Mouse (Mus musculus) kidney, embryonic 14.5 days (tissue): ENCODE results near the gene Alkbh4. TPM values are rescaled to one million over a fixed set of nuclear protein-coding genes. Genes with fewer than 3 reads are reported as not detected.

Source experiments
- ATAC-seq: fragments of 200-750 bp; cut with Nextera tagmentation; 2 replicates; pipeline ENCODE4 v1.8.0; 2017; ENCODE audit warnings: moderate number of reproducible peaks, mild to moderate bottlenecking, moderate TSS enrichment, moderate library complexity; ENCODE audit not compliant: low FRiP score, low TSS enrichment
- H3K27ac ChIP-seq: fragments of 300-500 bp; sonication (generic); 2 replicates; pipeline ENCODE4 v1.5.1; 2014; ENCODE audit warnings: low read depth, mild to moderate bottlenecking, low read length, moderate library complexity, mixed read lengths
- H3K27me3 ChIP-seq: fragments of 300-500 bp; sonication (generic); 2 replicates; pipeline ENCODE4 v1.6.1; 2014; ENCODE audit warnings: mild to moderate bottlenecking, low read length; ENCODE audit not compliant: control insufficient read depth, insufficient read depth
- H3K36me3 ChIP-seq: fragments of 300-500 bp; sonication (generic); 2 replicates; pipeline ENCODE4 v1.6.1; 2014; ENCODE audit warnings: low read length, mixed read lengths; ENCODE audit not compliant: control insufficient read depth, insufficient read depth
- H3K4me1 ChIP-seq: fragments of 300-500 bp; sonication (generic); 2 replicates; pipeline ENCODE4 v1.6.1; 2014; ENCODE audit warnings: low read length, mixed read lengths; ENCODE audit not compliant: control insufficient read depth, insufficient read depth
- H3K4me2 ChIP-seq: fragments of 300-500 bp; sonication (generic); replicated peaks from 2 replicates; pipeline ENCODE4 v1.6.1; 2014; ENCODE audit warnings: low read depth, mild to moderate bottlenecking, low read length
- H3K4me3 ChIP-seq: fragments of 300-500 bp; sonication (generic); 2 replicates; pipeline ENCODE4 v1.5.1; 2014; ENCODE audit warnings: mild to moderate bottlenecking, low read length
- H3K9ac ChIP-seq: fragments of 300-500 bp; sonication (generic); 2 replicates; pipeline ENCODE4 v1.6.1; 2014; ENCODE audit warnings: low read depth, mild to moderate bottlenecking, low read length, moderate library complexity
- H3K9me3 ChIP-seq: fragments of 300-500 bp; sonication (generic); 2 replicates; pipeline ENCODE4 v1.6.1; 2016; ENCODE audit warnings: low read length; ENCODE audit not compliant: control insufficient read depth
- WGBS: fragments of 180-500 bp; shearing (Covaris S2); extraction: QIAGEN DNeasy Blood & Tissue Kit; methylation state at CpG from one replicate; pipeline ENCODE4 v1.1.7; 2014; 5-methylcytosine and 5-hydroxymethylcytosine counted together
- polyA plus RNA-seq: library from polyadenylated mRNA; unstranded; fragments of >200 nt; fragmentation: Nextera tagmentation; extraction: Ambion mirVana; gene quantifications from 2 replicates; pipeline ENCODE4 v1.2.1, GENCODE M21; 2014

The Alkbh4 gene
- polyA plus RNA-seq, 1 experiment from 2014 or later, result 16.0 TPM

DNA sequence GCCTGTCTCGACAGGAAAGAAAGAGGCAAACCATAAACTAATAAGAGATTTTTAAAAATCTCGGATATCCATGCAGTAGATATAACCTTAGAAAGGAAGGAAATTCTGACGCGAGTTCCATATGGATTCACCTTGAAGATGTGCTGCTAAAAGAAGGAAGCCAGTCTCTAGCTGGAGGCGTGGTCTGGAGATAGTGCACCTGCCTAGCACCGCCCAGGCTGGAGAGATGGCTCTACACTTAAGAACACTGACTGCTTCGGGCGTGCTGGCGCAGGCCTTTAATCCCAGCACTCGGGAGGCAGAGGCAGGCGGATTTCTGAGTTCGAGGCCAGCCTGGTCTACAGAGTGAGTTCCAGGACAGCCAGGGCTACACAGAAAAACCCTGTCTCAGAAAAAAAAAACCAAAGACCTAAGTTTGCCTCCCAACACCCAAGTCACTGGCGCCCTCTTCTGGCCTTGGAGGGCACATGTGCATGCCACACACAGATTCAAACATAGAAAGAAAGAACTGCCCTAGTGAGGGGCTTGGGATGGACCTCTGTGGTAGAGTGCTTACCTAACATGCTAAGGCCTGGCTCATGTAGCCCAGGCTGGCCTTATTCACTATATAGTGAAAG, 1.8 kb downstream of the Alkbh4 start:
- H3K36me3 ChIP-seq, result peaks cover 47% of the 10 kb centered on the region
- no peak for ATAC-seq
- H3K9me3 ChIP-seq, result no peaks in the 10 kb centered on the region
- no peak overlapping the region for H3K9ac ChIP-seq
- peaks cover 3% of the 10 kb centered on the region; the same call in 1 of the 2 replicates for H3K4me1 ChIP-seq
- no peak overlapping the region for H3K4me3 ChIP-seq
- H3K27ac ChIP-seq, result no peak overlapping the region
- H3K27me3 ChIP-seq, result no peaks in the 10 kb centered on the region
- WGBS, result 83% methylated on average over 13 of the region's 13 CpGs
- H3K4me2 ChIP-seq, result no peak overlapping the region

DNA sequence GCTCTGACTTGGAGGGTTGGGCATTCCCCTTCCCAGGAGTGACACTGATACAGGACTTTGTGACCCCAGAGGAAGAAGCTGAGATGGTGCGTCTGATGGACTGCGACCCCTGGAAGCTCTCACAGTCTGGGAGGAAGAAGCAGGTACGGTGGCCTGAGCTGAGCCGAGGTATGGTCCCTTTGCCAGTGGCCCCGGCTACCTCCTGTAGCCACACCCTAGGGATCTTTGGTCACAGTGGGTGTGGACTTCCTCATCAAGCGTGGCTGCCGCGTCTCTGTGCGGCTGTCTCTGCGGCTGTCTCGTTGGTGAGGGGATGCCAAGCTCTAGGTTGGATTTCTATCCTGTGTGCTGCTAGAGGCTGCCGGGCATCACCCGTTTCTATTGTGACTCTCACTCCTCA, 3.4 kb downstream of the Alkbh4 start:
- no peak for ATAC-seq
- Histone ChIP-seq H3K4me1 (peaks cover 3% of the 10 kb centered on the region; the same call in 1 of the 2 replicates), H3K9ac (no peak overlapping the region), H3K27me3 (no peaks in the 10 kb centered on the region), H3K4me3 (no peak overlapping the region), H3K9me3 (0 out of 2 replicates have a peak, but pooled peaks cover 4% of the 10 kb centered on the region), H3K27ac (no peak overlapping the region), H3K4me2 (no peak overlapping the region), H3K36me3 (peaks cover 36% of the 10 kb centered on the region)
- 95% methylated on average over 13 of the region's 13 CpGs for WGBS

DNA sequence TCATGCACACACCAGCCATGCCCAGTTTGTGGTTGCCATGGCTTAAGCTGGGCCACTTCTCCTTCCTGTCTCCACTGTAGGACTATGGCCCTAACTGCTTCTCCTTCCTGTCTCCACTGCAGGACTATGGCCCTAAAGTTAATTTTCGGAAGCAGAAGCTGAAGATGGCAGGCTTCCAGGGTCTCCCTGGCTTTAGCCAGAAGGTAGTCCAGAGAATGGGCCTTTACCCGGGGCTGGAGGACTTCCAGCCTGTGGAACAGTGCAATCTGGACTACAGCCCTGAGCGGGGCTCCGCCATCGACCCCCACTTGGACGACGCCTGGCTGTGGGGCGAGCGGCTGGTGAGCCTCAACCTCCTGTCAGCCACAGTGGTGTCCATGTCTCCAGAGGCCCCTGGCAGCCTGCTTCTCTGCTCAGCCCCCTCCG, 4.1 kb downstream of the Alkbh4 start:
- Histone ChIP-seq H3K4me1 (no peaks in the 10 kb centered on the region; the same call in 1 of the 2 replicates), H3K36me3 (peaks cover 36% of the 10 kb centered on the region), H3K9me3 (0 out of 2 replicates have a peak, but pooled peaks cover 4% of the 10 kb centered on the region), H3K4me3 (no peak overlapping the region), H3K9ac (no peak overlapping the region), H3K4me2 (no peak overlapping the region), H3K27me3 (no peaks in the 10 kb centered on the region), H3K27ac (no peak overlapping the region)
- WGBS, result 96% methylated on average over 10 of the region's 10 CpGs
- ATAC-seq, result no peak

DNA sequence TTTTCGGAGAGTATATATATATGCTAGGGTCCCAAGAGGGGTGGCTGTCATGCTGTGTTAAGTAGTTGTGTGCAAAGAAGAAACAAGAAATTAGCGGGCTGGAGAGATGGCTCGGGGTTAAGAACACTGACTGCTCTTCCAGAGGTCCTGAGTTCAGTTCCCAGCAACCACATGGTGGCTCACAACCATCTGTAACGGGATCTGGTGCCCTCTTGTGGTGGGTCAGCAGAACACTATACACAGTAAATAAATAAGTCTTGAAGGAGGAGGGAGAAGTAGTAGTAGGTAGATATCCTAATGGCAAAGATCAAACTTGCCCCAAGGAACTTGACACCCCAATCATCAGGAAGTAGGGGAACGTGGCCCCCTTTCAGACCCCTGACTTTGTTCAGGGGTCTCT, 6.8 kb downstream of the Alkbh4 start:
- 90% methylated on average over 5 of the region's 5 CpGs for WGBS
- Histone ChIP-seq H3K27ac (no peak overlapping the region), H3K4me3 (no peak overlapping the region), H3K36me3 (peaks cover 36% of the 10 kb centered on the region), H3K27me3 (no peaks in the 10 kb centered on the region), H3K4me2 (no peak overlapping the region), H3K9ac (no peak overlapping the region), H3K4me1 (no peaks in the 10 kb centered on the region), H3K9me3 (0 out of 2 replicates have a peak, but pooled peaks cover 4% of the 10 kb centered on the region)
- no peak for ATAC-seq

DNA sequence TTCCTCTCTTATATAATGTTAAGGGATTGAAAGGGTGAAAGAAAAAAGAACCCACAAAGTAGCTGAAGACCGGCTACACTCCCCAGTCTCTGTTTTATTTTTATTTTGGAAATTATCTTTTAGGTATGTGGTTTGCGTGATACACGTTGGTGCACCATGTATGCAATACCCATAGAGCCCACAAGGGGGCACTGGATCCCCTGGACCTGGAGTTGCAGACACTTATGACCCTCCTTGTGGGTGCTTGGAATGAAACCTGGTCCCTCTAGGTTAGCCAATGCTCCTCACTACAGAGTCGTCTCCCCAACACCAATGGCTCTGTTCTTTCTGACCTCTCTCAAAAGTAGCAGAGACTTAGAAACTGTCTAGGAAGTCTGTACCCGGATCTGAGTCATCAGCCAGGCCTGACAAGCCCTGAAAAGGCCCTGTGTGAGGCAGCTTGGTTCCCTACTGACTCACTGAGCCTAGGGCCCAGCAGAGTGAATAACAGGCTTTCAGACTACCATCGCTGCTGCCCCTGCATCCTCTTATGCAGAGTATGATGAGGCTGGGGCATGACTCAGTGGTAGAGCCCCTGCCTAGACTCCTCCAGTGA, 7.3 kb downstream of the Alkbh4 start:
- no peak overlapping the region for H3K4me2 ChIP-seq
- no peak for ATAC-seq
- H3K27ac ChIP-seq, result no peak overlapping the region
- H3K36me3 ChIP-seq, result peaks cover 34% of the 10 kb centered on the region
- 0 out of 2 replicates have a peak, but pooled peaks cover 4% of the 10 kb centered on the region for H3K9me3 ChIP-seq
- H3K4me1 ChIP-seq, result no peaks in the 10 kb centered on the region
- H3K9ac ChIP-seq, result no peak overlapping the region
- no peaks in the 10 kb centered on the region for H3K27me3 ChIP-seq
- 89% methylated on average over 6 of the region's 6 CpGs for WGBS
- no peak overlapping the region for H3K4me3 ChIP-seq

DNA sequence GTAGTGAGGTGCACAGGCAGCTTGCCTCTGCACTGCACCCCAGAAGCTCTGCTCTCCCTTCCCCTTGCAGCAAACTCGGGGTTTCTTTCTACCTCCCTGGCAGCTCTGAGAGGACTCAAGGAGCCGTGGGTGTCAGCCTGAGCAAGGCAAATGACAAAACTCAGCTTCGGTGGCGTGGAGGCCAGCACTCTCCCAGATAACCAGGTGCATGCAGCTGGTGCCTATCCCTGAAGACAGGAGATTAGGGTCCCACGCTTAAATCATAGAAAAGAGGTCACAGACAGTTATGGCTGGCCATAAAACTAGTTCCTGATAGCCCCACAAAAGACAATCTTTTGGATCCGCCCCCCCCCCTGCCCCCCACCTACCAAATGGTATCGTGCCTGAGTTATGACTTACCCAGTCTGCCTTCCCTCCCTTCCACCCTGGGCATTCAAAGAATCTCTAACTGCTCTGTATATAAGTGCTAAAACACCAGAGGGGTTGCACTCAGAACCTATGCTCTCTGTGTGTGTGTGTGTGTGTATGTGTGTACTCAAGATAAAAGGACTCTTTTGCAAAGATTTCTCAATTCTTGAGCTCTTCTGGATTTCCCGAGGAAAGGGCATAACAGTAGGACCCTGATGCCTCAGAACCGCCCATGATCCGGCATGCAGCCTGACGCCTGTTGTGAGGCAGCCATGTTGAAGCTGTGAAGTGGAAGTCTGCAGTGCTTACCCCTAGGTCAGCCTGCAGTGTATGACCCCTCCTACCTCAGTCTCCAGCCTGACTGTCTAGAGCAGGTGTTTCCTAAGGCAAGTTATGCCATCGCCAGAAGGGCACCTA, 8.9 kb downstream of the Alkbh4 start:
- ATAC-seq, result no peak
- Histone ChIP-seq H3K9me3 (0 out of 2 replicates have a peak, but pooled peaks cover 4% of the 10 kb centered on the region), H3K4me1 (no peaks in the 10 kb centered on the region), H3K27me3 (no peaks in the 10 kb centered on the region), H3K9ac (no peak overlapping the region), H3K4me3 (no peak overlapping the region), H3K4me2 (no peak overlapping the region), H3K27ac (no peak overlapping the region), H3K36me3 (peaks cover 22% of the 10 kb centered on the region)
- 39% methylated on average over 12 of the region's 12 CpGs for WGBS

DNA sequence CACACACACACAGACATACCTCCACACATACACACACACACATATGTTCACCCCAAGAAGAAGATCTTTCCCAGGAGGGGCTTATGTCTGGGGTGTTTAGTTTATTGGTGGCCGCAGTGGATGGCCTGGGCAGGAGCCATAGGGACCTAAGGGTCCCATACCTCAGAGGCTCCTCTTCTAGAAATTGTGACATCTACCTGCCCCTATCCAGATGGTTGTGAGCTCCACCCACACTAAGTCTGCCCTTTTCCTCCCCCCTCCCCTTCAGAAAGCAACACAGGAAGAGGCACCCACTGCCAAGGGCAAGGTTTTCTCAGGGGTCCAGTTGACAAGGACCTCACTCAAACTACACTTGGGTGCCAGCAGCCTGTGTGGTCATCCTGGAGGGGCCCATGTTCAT, 11.0 kb downstream of the Alkbh4 start:
- no peak for ATAC-seq
- Histone ChIP-seq H3K27me3 (no peaks in the 10 kb centered on the region), H3K4me1 (no peaks in the 10 kb centered on the region), H3K4me2 (no peak overlapping the region), H3K9me3 (0 out of 2 replicates have a peak, but pooled peaks cover 4% of the 10 kb centered on the region), H3K36me3 (peaks cover 1% of the 10 kb centered on the region; the same call in 1 of the 2 replicates), H3K9ac (no peak overlapping the region), H3K27ac (no peak overlapping the region), H3K4me3 (no peak overlapping the region)
- WGBS, result 100% methylated on average over 1 of the region's 1 CpGs

DNA sequence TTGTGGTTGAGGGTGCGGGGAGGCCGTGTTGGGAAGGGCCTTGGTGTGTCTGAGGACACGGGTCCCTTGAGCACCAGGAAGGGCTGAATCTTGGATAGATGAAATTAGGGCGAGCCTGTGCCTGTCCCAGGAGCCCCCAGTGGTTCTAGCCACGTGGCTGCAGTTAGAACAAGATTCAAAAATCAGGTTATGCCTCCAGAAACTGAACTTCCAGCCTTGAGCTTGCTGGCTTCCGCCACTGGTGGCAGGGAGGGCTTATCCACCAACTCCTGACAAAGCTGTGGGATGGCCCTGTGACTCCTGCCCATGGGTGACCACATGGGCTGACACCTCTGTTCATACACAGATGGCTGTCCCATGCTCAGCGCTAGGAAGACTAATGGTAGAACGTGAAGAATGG, 11.8 kb downstream of the Alkbh4 start:
- 77% methylated on average over 8 of the region's 8 CpGs for WGBS
- Histone ChIP-seq H3K9ac (no peak overlapping the region), H3K4me3 (no peak overlapping the region), H3K36me3 (no peaks in the 10 kb centered on the region), H3K4me2 (no peak overlapping the region), H3K27me3 (no peaks in the 10 kb centered on the region), H3K4me1 (no peaks in the 10 kb centered on the region), H3K9me3 (0 out of 2 replicates have a peak, but pooled peaks cover 4% of the 10 kb centered on the region), H3K27ac (no peak overlapping the region)
- ATAC-seq, result no peak
